Mouse (Mus musculus) right cerebral cortex, postnatal 25 days (tissue): ENCODE data around the gene Gclc.

Experiments
- DNase-seq: peaks from one replicate; pipeline ENCODE4 v3.0.0; 2022

The Gclc gene

GRCm38 (mm10) chr9:77789615-77790348 is 35.4 kb downstream of the Gclc start:
- peak; percentile 37 for DNase-seq

GRCm38 (mm10) chr9:77793838-77794237 is 39.5 kb downstream of the Gclc start:
- no peak for DNase-seq

- DNase-seq: no peak
Observed at GRCm38 (mm10) chr9:77802461-77802860, 48.1 kb downstream of the Gclc start.

GRCm38 (mm10) chr9:77806426-77806825 is 52.1 kb downstream of the Gclc start:
- DNase-seq: no peak

GRCm38 (mm10) chr9:77806842-77807668 is 52.7 kb downstream of the Gclc start:
- DNase-seq: peak; percentile 69

- DNase-seq: no peak
Observed at GRCm38 (mm10) chr9:77808481-77808880, 54.1 kb downstream of the Gclc start.

- DNase-seq: no peak
Observed at GRCm38 (mm10) chr9:77818858-77819257, 64.5 kb downstream of the Gclc start.

- no peak for DNase-seq
Observed at GRCm38 (mm10) chr9:77819318-77819717, 65.0 kb downstream of the Gclc start.

- no peak for DNase-seq
Observed at GRCm38 (mm10) chr9:77820836-77821235, 66.5 kb downstream of the Gclc start.

- DNase-seq: no peak
Observed at GRCm38 (mm10) chr9:77825380-77825961, 71.1 kb downstream of the Gclc start.

GRCm38 (mm10) chr9:77826237-77826636 is 71.9 kb downstream of the Gclc start:
- no peak for DNase-seq

- DNase-seq: no peak
Observed at GRCm38 (mm10) chr9:77828531-77828965, 74.2 kb downstream of the Gclc start.

GRCm38 (mm10) chr9:77834259-77834993 is 80.1 kb downstream of the Gclc start:
- no peak for DNase-seq

GRCm38 (mm10) chr9:77835122-77835521 is 80.8 kb downstream of the Gclc start:
- DNase-seq: no peak

- no peak for DNase-seq
Observed at GRCm38 (mm10) chr9:77835756-77836155, 81.4 kb downstream of the Gclc start.

- no peak for DNase-seq
Observed at GRCm38 (mm10) chr9:77838586-77838985, 84.3 kb downstream of the Gclc start.
